ENCODE assay signal across 36 mouse cellular contexts in the genomic region with DNA sequence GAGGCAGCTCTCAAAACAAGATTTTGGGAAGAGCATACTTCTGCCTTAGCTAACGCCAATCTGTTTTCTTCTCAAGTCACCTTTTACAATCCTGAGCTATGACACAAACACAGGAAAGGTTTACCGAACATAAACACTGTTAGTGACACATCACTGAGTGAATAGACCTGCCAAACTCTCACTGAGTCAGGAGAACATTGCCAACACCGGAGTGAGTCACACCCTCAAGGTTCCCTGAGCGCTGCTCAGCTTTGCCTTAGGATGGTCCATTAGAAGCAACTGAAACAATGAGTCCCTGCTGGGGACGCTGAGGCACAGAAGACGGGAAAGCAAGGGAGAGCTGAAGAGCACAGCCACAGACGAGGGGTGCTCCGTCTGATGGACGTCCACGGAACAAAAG. TPM values are rescaled to one million over a fixed set of nuclear protein-coding genes. Genes with fewer than 3 reads are reported as not detected.
DNase-seq lines count a peak whose midpoint lies in the region; ATAC-seq and TF ChIP-seq lines count a peak whose summit lies in the region.
"Had no signal": no experiment of that assay in that cellular context is flagged by ENCODE, and none has a peak within 500 bp of the region (broad histone marks: within the 10 kb centered on the region; RNA-seq: fewer than 3 reads in every experiment).

No protein-coding gene starts in this region.

- H3K36me3 ChIP-seq in stomach, postnatal 0 days (ENCODE audit: control insufficient read depth, insufficient read depth, low read length) = no peaks in the 10 kb centered on the region
- no peaks in the 10 kb centered on the region for H3K36me3 ChIP-seq in forebrain, embryonic 15.5 days
- H3K36me3 ChIP-seq: embryonic facial prominence, embryonic 12.5 days; heart, embryonic 13.5 days; neural tube, embryonic 13.5 days had no signal

- no peak overlapping the region for H3K4me2 ChIP-seq in stomach, postnatal 0 days (replicated peaks; ENCODE audit: low read depth)
- no peak overlapping the region for H3K4me2 ChIP-seq in forebrain, embryonic 15.5 days (replicated peaks)
- H3K4me2 ChIP-seq: embryonic facial prominence, embryonic 12.5 days; heart, embryonic 13.5 days; hindbrain, embryonic 14.5 days; lung, embryonic 14.5 days; midbrain, embryonic 11.5 days; neural tube, embryonic 13.5 days had no signal

- no peaks in the 10 kb centered on the region for H3K9me3 ChIP-seq in stomach, postnatal 0 days (ENCODE audit: control insufficient read depth, low read length)
- H3K9me3 ChIP-seq in forebrain, embryonic 15.5 days = no peaks in the 10 kb centered on the region
- H3K9me3 ChIP-seq: neural tube, embryonic 13.5 days had no signal

- 0 out of 2 replicates have a peak overlapping the region, but pooled peaks have one; percentile 20 for H3K27ac ChIP-seq in stomach, postnatal 0 days (replicated peaks)
- no peak overlapping the region for H3K27ac ChIP-seq in forebrain, embryonic 15.5 days (replicated peaks)
- H3K27ac ChIP-seq: embryonic facial prominence, embryonic 12.5 days; heart, embryonic 13.5 days; hindbrain, embryonic 14.5 days; liver, embryonic 14.5 days; neural tube, embryonic 13.5 days had no signal

- H3K4me1 ChIP-seq in stomach, postnatal 0 days (replicated peaks; ENCODE audit: control insufficient read depth, insufficient read depth) = no peaks in the 10 kb centered on the region
- H3K4me1 ChIP-seq in forebrain, embryonic 15.5 days = no peaks in the 10 kb centered on the region
- H3K4me1 ChIP-seq: embryonic facial prominence, embryonic 12.5 days; neural tube, embryonic 13.5 days had no signal

- no peak overlapping the region for H3K9ac ChIP-seq in stomach, postnatal 0 days (ENCODE audit: low read length)
- no peak overlapping the region for H3K9ac ChIP-seq in forebrain, embryonic 15.5 days (replicated peaks)
- H3K9ac ChIP-seq: embryonic facial prominence, embryonic 12.5 days; forebrain, postnatal 0 days; heart, embryonic 13.5 days; hindbrain, embryonic 14.5 days; liver, embryonic 14.5 days; lung, embryonic 14.5 days; neural tube, embryonic 13.5 days had no signal

- H3K27me3 ChIP-seq in stomach, postnatal 0 days (ENCODE audit: control insufficient read depth, insufficient read depth, low read length) = no peaks in the 10 kb centered on the region
- H3K27me3 ChIP-seq in forebrain, embryonic 15.5 days = no peaks in the 10 kb centered on the region
- H3K27me3 ChIP-seq: embryonic facial prominence, embryonic 12.5 days; heart, embryonic 13.5 days; neural tube, embryonic 13.5 days had no signal

- no peak for TF ChIP-seq CTCF in stomach, postnatal 0 days (IDR thresholded peaks at IDR 0.05; ENCODE audit: low read depth)

- ATAC-seq in stomach, postnatal 0 days (ENCODE audit: low FRiP score, low TSS enrichment) = peak; percentile 43; the same call in 1 of the 2 replicates
- no peak for ATAC-seq in forebrain, embryonic 15.5 days (replicated peaks)
- ATAC-seq: forebrain, postnatal 0 days; intestine, postnatal 0 days had no signal

- DNase-seq in adrenal gland, adult (ENCODE audit: inconsistent age in 2 of 2, low spot score in 1 of 2) = peak; percentile 41 to 69
- DNase-seq in adrenal gland, adult 8-10 months = no peak
- peak; percentile 14 for DNase-seq in 416B (ENCODE audit: low read depth)
- DNase-seq in adrenal gland, postnatal 36 days = peak; percentile 34 to 52
- no peak for DNase-seq in stomach, postnatal 0 days (ENCODE audit: low spot score)
- DNase-seq in lung, postnatal 4 days = no peak
- DNase-seq: cerebellum, adult 9-10 months; embryo, embryonic 11 days; forebrain, postnatal 0 days; gastrocnemius, postnatal 10 days; heart, postnatal 10 days; kidney, adult 9 months; kidney, postnatal 10 days; liver; lung, embryonic 14.5 days; lung, postnatal 14 days; thymus, postnatal 14 days had no signal

- 71% methylated on average over 10 of the region's 10 CpGs for WGBS in stomach, postnatal 0 days
- WGBS in forebrain, embryonic 15.5 days = 68% methylated on average over 10 of the region's 10 CpGs

- no peak overlapping the region for H3K4me3 ChIP-seq in stomach, postnatal 0 days (ENCODE audit: low read depth, low read length)
- H3K4me3 ChIP-seq in forebrain, embryonic 15.5 days = no peak overlapping the region
- H3K4me3 ChIP-seq: embryonic facial prominence, embryonic 12.5 days; heart, embryonic 13.5 days; neural tube, embryonic 13.5 days had no signal

- TF ChIP-seq EP300 in stomach, postnatal 0 days (optimal IDR thresholded peaks at IDR 0.05) = no peak

RNA-seq across cellular contexts. Expression of gene Ramp3, which starts 40.0 kb away (rescaled TPM):
- 10 to 100 TPM; 15.8 to 20.8 (median 19.9) TPM for total RNA-seq in adrenal gland, adult 8-10 months (2022)
- total RNA-seq in adrenal gland, postnatal 36 days (2021) = 10 to 100 TPM; 14.6 to 20.1 TPM
- polyA plus RNA-seq in stomach, postnatal 0 days (2015; fragmentation: Nextera tagmentation; extraction: Ambion mirVana) = 11.6 and 12.8 TPM in 2 replicates
- 4.1 and 6.7 TPM in 2 replicates for polyA plus RNA-seq in forebrain, embryonic 15.5 days (2015; fragmentation: Nextera tagmentation; extraction: Ambion mirVana)
- total RNA-seq: hematopoietic stem cell, adult 5-6 weeks; megakaryocyte progenitor cell, adult 5-6 weeks had no signal

RNA-seq across cellular contexts. Expression of gene Wap, which starts 59.8 kb away (rescaled TPM):
- total RNA-seq in adrenal gland, adult 8-10 months (2022) = not detected
- total RNA-seq in adrenal gland, postnatal 36 days (2021) = not detected
- 2.6 and 5.3 TPM in 2 replicates for polyA plus RNA-seq in stomach, postnatal 0 days (2015; fragmentation: Nextera tagmentation; extraction: Ambion mirVana)
- not detected in 2 replicates for polyA plus RNA-seq in forebrain, embryonic 15.5 days (2015; fragmentation: Nextera tagmentation; extraction: Ambion mirVana)
- total RNA-seq: forebrain, postnatal 0 days; gastrocnemius, postnatal 10 days; heart, adult 8-10 months; heart, postnatal 10 days; hematopoietic stem cell, adult 5-6 weeks; layer of hippocampus, postnatal 10 days; left cerebral cortex, adult 18-20 months; left cerebral cortex, postnatal 14 days; megakaryocyte progenitor cell, adult 5-6 weeks; midbrain, postnatal 0 days had no signal
- polyA plus RNA-seq: embryonic facial prominence, embryonic 12.5 days; forebrain, embryonic 11.5 days; forebrain, postnatal 0 days; heart, embryonic 13.5 days; hindbrain, embryonic 14.5 days; limb, embryonic 11.5 days; liver, embryonic 14.5 days; lung, embryonic 14.5 days; midbrain, embryonic 11.5 days; midbrain, postnatal 0 days; neural tube, embryonic 13.5 days; stomach, embryonic 14.5 days; urinary bladder, adult 2 months had no signal

Comparison
In these comparisons a context has a peak if more than half of its experiments do, and no peak if none do; other contexts are left out.
1. DNase-seq: peak in adrenal gland, adult (2 of 2), 416B (single experiment) and adrenal gland, postnatal 36 days (2 of 2); none in adrenal gland, adult 8-10 months (single experiment), stomach, postnatal 0 days (single experiment) and lung, postnatal 4 days (0 of 2).